Mouse (Mus musculus) erythroblast, embryonic 14.5 days (primary cell): ENCODE results near the gene Abhd16a. TPM values are rescaled to one million over a fixed set of nuclear protein-coding genes. Genes with fewer than 3 reads are reported as not detected.

Source experiments
- H3K27me3 ChIP-seq: 2 replicates; pipeline ENCODE4 v1.6.1; 2012; ENCODE audit warnings: inconsistent platforms; ENCODE audit not compliant: control insufficient read depth
- H3K36me3 ChIP-seq: 2 replicates; pipeline ENCODE4 v1.6.1; 2012; ENCODE audit warnings: mild to moderate bottlenecking, inconsistent platforms; ENCODE audit not compliant: control insufficient read depth
- H3K4me1 ChIP-seq: 2 replicates; pipeline ENCODE4 v1.6.1; 2012; ENCODE audit warnings: inconsistent platforms; ENCODE audit not compliant: control insufficient read depth
- H3K4me3 ChIP-seq: replicated peaks from 2 replicates; pipeline ENCODE3; 2012; ENCODE audit warnings: moderate library complexity, mild to moderate bottlenecking, inconsistent platforms
- H3K9me3 ChIP-seq: 2 replicates; pipeline ENCODE4 v1.6.1; 2012; ENCODE audit warnings: low read length, inconsistent platforms, mixed read lengths; ENCODE audit not compliant: control insufficient read depth
- GATA1 ChIP-seq: IDR thresholded peaks from 2 replicates; pipeline ENCODE4 v1.6.1; 2012; ENCODE audit warnings: low read length, inconsistent platforms, mixed read lengths
- TAL1 ChIP-seq: IDR thresholded peaks from 3 replicates; pipeline ENCODE4 v1.6.1; 2012; ENCODE audit warnings: low read length, inconsistent platforms, mixed read lengths
- polyA plus RNA-seq: library from polyadenylated mRNA; stranded (reverse); fragments of >175 nt; gene quantifications from 2 replicates; pipeline ENCODE4 v1.2.3, GENCODE M21; 2012

Abhd16a gene
- polyA plus RNA-seq, 1 experiment: 10.1 TPM

GRCm38 (mm10) chr17:35070556-35071229 lies 18.4 kb upstream of the Abhd16a start:
- no peaks in the 10 kb centered on the region for H3K36me3 ChIP-seq
- peaks cover 20% of the 10 kb centered on the region for H3K4me1 ChIP-seq
- H3K9me3 ChIP-seq: peaks cover 2% of the 10 kb centered on the region

GRCm38 (mm10) chr17:35071454-35071853 lies 17.6 kb upstream of the Abhd16a start:
- no peaks in the 10 kb centered on the region for H3K36me3 ChIP-seq
- peaks cover 64% of the 10 kb centered on the region for H3K27me3 ChIP-seq
- no peak overlapping the region for H3K4me3 ChIP-seq
- TF ChIP-seq TAL1 (no peak), GATA1 (no peak)
- H3K4me1 ChIP-seq: peaks cover 15% of the 10 kb centered on the region
- H3K9me3 ChIP-seq: peaks cover 2% of the 10 kb centered on the region

More at GRCm38 (mm10) chr17:35070556-35071229, 18.4 kb upstream of the Abhd16a start:
- Histone ChIP-seq H3K27me3 (peaks cover 66% of the 10 kb centered on the region), H3K4me3 (no peak overlapping the region)
- TF ChIP-seq GATA1 (no peak), TAL1 (no peak)

- TF ChIP-seq TAL1: no peak
- no peak for TF ChIP-seq GATA1
- H3K36me3 ChIP-seq: no peaks in the 10 kb centered on the region
- H3K27me3 ChIP-seq: peaks cover 56% of the 10 kb centered on the region
- peaks cover 2% of the 10 kb centered on the region for H3K9me3 ChIP-seq
- H3K4me3 ChIP-seq: no peak overlapping the region
- H3K4me1 ChIP-seq: peaks cover 30% of the 10 kb centered on the region
Observed at GRCm38 (mm10) chr17:35074097-35074496, 15.0 kb upstream of the Abhd16a start.

GRCm38 (mm10) chr17:35076507-35077176 lies 12.4 kb upstream of the Abhd16a start, which contains the start of gene Ly6g6e:
TSS of gene Ly6g6e (plus strand) at chr17:35076902.
- Histone ChIP-seq H3K9me3 (peaks cover 2% of the 10 kb centered on the region), H3K27me3 (peaks cover 40% of the 10 kb centered on the region), H3K36me3 (no peaks in the 10 kb centered on the region), H3K4me1 (peaks cover 47% of the 10 kb centered on the region), H3K4me3 (no peak within 1 kb of the TSS)
- no peak for TF ChIP-seq GATA1
- TF ChIP-seq TAL1: no peak

GRCm38 (mm10) chr17:35077285-35077684 lies 11.8 kb upstream of the Abhd16a start:
- Histone ChIP-seq H3K36me3 (no peaks in the 10 kb centered on the region), H3K27me3 (peaks cover 35% of the 10 kb centered on the region), H3K4me3 (no peak overlapping the region), H3K9me3 (peaks cover 2% of the 10 kb centered on the region), H3K4me1 (peaks cover 47% of the 10 kb centered on the region)
- TF ChIP-seq TAL1: no peak
- no peak for TF ChIP-seq GATA1

DNA sequence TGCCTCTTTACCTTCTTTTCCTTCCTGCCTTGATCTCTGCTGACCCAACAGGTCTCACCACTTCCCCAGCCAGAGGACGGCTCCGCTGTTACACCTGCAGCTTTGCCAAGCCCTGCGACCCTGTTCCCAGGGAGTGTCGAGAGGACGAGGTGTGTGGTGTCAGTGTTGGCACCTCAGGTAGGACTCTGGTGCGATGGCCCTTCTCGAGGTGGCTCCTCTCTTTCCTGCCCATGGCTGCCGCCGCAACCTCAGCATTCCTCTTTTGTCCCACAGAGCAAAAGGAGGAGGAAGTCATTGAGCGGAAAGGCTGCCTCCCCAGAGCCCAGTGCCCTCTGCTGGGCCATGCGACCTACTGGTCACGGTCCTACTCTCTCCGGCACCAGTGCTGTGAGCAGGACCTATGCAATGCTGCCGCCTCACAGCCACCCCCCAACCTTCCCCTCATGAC lies 11.3 kb upstream of the Abhd16a start, which contains the start of gene Ly6g6d:
TSS of gene Ly6g6d (minus strand) at position 280 of the 448 bp plus-strand sequence.
- Histone ChIP-seq H3K4me3 (no peak within 1 kb of the TSS), H3K27me3 (peaks cover 35% of the 10 kb centered on the region), H3K36me3 (no peaks in the 10 kb centered on the region), H3K9me3 (peaks cover 2% of the 10 kb centered on the region), H3K4me1 (peaks cover 47% of the 10 kb centered on the region)
- TF ChIP-seq TAL1 (no peak), GATA1 (no peak)

DNA sequence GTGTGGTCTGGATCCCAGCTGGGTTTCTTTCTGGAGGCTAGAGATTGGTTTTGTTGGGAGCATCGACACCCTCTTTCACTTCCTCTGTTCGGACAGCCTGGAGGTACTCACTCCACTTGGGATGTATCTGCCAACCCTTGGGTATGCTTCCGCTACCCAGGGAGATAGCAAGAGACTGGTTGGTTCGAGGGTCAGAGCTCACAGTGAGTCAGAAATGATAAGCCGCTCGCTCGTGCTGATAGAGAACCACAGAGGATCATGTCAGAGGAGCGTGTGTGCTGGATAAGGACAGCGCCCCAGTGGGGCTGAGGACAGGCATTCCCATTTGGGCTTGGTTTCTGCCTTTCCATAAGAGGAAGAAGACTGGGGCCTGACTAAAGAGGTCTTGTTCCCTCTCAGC lies 9.3 kb upstream of the Abhd16a start:
- H3K4me1 ChIP-seq: peaks cover 50% of the 10 kb centered on the region
- peaks cover 2% of the 10 kb centered on the region for H3K9me3 ChIP-seq
- peaks cover 30% of the 10 kb centered on the region for H3K27me3 ChIP-seq
- H3K36me3 ChIP-seq: no peaks in the 10 kb centered on the region
- H3K4me3 ChIP-seq: peak overlapping the region; percentile 59
- TF ChIP-seq TAL1: no peak
- TF ChIP-seq GATA1: peak; percentile 67

DNA sequence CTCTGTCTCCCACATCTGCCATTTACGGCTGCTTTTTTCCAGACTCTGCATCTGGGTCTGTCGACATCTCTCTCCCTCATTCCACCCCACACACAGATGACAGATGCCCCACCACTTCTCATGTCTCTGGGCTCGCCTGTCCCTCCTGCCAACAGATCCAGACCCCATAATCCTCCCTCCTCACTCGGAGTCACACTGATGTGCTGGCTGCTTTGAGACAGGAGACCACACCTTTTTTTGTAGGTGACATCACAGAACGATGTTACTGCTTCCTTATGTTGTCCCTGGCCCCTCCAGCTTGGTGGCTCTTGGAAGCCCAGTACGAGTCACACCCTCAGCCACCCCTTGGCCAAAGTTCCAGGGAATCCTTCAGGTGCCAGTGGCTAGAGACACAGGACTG lies 8.8 kb upstream of the Abhd16a start:
- peaks cover 54% of the 10 kb centered on the region for H3K4me1 ChIP-seq
- H3K27me3 ChIP-seq: peaks cover 27% of the 10 kb centered on the region
- no peaks in the 10 kb centered on the region for H3K36me3 ChIP-seq
- peak overlapping the region; percentile 59 for H3K4me3 ChIP-seq
- H3K9me3 ChIP-seq: peaks cover 2% of the 10 kb centered on the region
- no peak for TF ChIP-seq TAL1
- no peak for TF ChIP-seq GATA1

GRCm38 (mm10) chr17:35080710-35081109 lies 8.4 kb upstream of the Abhd16a start:
- Histone ChIP-seq H3K4me1 (peaks cover 59% of the 10 kb centered on the region), H3K4me3 (no peak overlapping the region), H3K36me3 (no peaks in the 10 kb centered on the region), H3K27me3 (peaks cover 24% of the 10 kb centered on the region), H3K9me3 (no peaks in the 10 kb centered on the region)
- no peak for TF ChIP-seq GATA1
- TF ChIP-seq TAL1: no peak
